Mouse (Mus musculus) erythroid progenitor cell, adult 5-6 weeks (primary cell): ENCODE data around the gene Umps. TPM values are rescaled to one million over a fixed set of nuclear protein-coding genes. Genes with fewer than 3 reads are reported as not detected.

ENCODE experiments used
- ATAC-seq: replicated peaks from 2 replicates; pipeline ENCODE4 v1.8.0; 2016; ENCODE audit warnings: moderate number of reproducible peaks, mild to moderate bottlenecking, moderate TSS enrichment, inconsistent platforms; ENCODE audit not compliant: poor library complexity, low FRiP score, severe bottlenecking
- total RNA-seq, 2 experiments: library from RNA; stranded (forward) in 1 of 2; stranded (reverse) in 1 of 2; fragments of 150-400 nt in 1 of 2; fragments of 186-747, 209-891 nt in 1 of 2; gene quantifications; 2 replicates each; pipeline versions ENCODE4 v1.2.3 to v1.2.4; 2015 to 2017; ENCODE audit warnings: low replicate concordance in 2 of 2

Gene Umps
- total RNA-seq, 2 experiments from 2014 or later, result 5.4 to 9.2 TPM

GRCm38 (mm10) chr16:33965878-33966537 lies 830 bp downstream of the Umps start:
- ATAC-seq, result no peak; the same call in 1 of the 2 replicates

GRCm38 (mm10) chr16:33963509-33963908 lies 3.3 kb downstream of the Umps start:
- ATAC-seq, result no peak

- ATAC-seq, result no peak
Observed at GRCm38 (mm10) chr16:33954793-33955192, 12.0 kb downstream of the Umps start.

- ATAC-seq, result no peak
Observed at GRCm38 (mm10) chr16:33953008-33953407, 13.8 kb downstream of the Umps start.

GRCm38 (mm10) chr16:33950830-33951229 lies 16.0 kb downstream of the Umps start:
- 0 out of 2 replicates have a peak, but pooled peaks have one; percentile 44 for ATAC-seq

GRCm38 (mm10) chr16:33950386-33950785 lies 16.5 kb downstream of the Umps start:
- ATAC-seq, result no peak

GRCm38 (mm10) chr16:33947664-33948571 lies 18.9 kb downstream of the Umps start:
- no peak for ATAC-seq

GRCm38 (mm10) chr16:33946021-33946420 lies 20.8 kb downstream of the Umps start:
- no peak for ATAC-seq

GRCm38 (mm10) chr16:33944772-33945171 lies 22.1 kb downstream of the Umps start:
- ATAC-seq, result no peak

- no peak for ATAC-seq
Observed at GRCm38 (mm10) chr16:33944126-33944525, 22.7 kb downstream of the Umps start.

GRCm38 (mm10) chr16:33943388-33943787 lies 23.4 kb downstream of the Umps start:
- ATAC-seq, result no peak

GRCm38 (mm10) chr16:33942341-33942740 lies 24.5 kb downstream of the Umps start:
- ATAC-seq, result no peak

- no peak for ATAC-seq
Observed at GRCm38 (mm10) chr16:33941271-33941781, 25.5 kb downstream of the Umps start.

GRCm38 (mm10) chr16:33940095-33940494 lies 26.7 kb downstream of the Umps start:
- no peak for ATAC-seq

GRCm38 (mm10) chr16:33939636-33940035 lies 27.2 kb downstream of the Umps start:
- no peak for ATAC-seq

- ATAC-seq, result no peak
Observed at GRCm38 (mm10) chr16:33939133-33939531, 27.7 kb downstream of the Umps start.

- ATAC-seq, result no peak
Observed at GRCm38 (mm10) chr16:33938311-33939132, 28.3 kb downstream of the Umps start.

- ATAC-seq, result no peak
Observed at GRCm38 (mm10) chr16:33937567-33937966, 29.3 kb downstream of the Umps start.

GRCm38 (mm10) chr16:33936885-33937284 lies 30.0 kb downstream of the Umps start:
- ATAC-seq, result no peak

- no peak for ATAC-seq
Observed at GRCm38 (mm10) chr16:33935407-33935785, 31.4 kb downstream of the Umps start.
